ENCODE assay signal across 8 mouse cellular contexts in genomic region chr4:135946659-135947301, GRCm38 (mm10). TPM values are rescaled to one million over a fixed set of nuclear protein-coding genes. Genes with fewer than 3 reads are reported as not detected.
DNase-seq lines count a peak whose midpoint lies in the region; ATAC-seq lines count a peak whose summit lies in the region.

No protein-coding gene starts in this region.

- peak overlapping the region; percentile 34; the same call in 1 of the 2 replicates for H3K27ac ChIP-seq in embryonic facial prominence, embryonic 13.5 days
- peak overlapping the region; percentile 76 for H3K27ac ChIP-seq in intestine, embryonic 15.5 days
- peak overlapping the region; percentile 58 for H3K27ac ChIP-seq in midbrain, embryonic 14.5 days (replicated peaks; ENCODE audit: low read depth, low read length)

- H3K9ac ChIP-seq in embryonic facial prominence, embryonic 13.5 days, result peak overlapping the region; percentile 80
- H3K9ac ChIP-seq in intestine, embryonic 15.5 days, result peak overlapping the region; percentile 88
- H3K9ac ChIP-seq in midbrain, embryonic 14.5 days (replicated peaks; ENCODE audit: low read length), result peak overlapping the region; percentile 68

- peak overlapping the region; percentile 81 for H3K4me2 ChIP-seq in embryonic facial prominence, embryonic 13.5 days
- peak overlapping the region; percentile 77 for H3K4me2 ChIP-seq in intestine, embryonic 15.5 days (replicated peaks)
- H3K4me2 ChIP-seq in midbrain, embryonic 14.5 days (ENCODE audit: low read length), result peak overlapping the region; percentile 65

- DNase-seq in cerebellum, postnatal 10 days, result peak; percentile 61 to 68
- no peak for DNase-seq in cerebellum, adult 9-11 months
- DNase-seq in 3T3-L1 (ENCODE audit: low read depth, low spot score), result peak; percentile 46
- peak; percentile 37 for DNase-seq in midbrain, embryonic 14.5 days
- no peak for DNase-seq in left cerebral cortex, postnatal 14 days (ENCODE audit: low spot score in 2 of 2)

- no peaks in the 10 kb centered on the region for H3K9me3 ChIP-seq in embryonic facial prominence, embryonic 13.5 days
- no peaks in the 10 kb centered on the region for H3K9me3 ChIP-seq in intestine, embryonic 15.5 days
- no peaks in the 10 kb centered on the region for H3K9me3 ChIP-seq in midbrain, embryonic 14.5 days (ENCODE audit: control insufficient read depth, low read length)

- ATAC-seq in embryonic facial prominence, embryonic 13.5 days (ENCODE audit: insufficient number of reproducible peaks, insufficient read depth, low FRiP score, low TSS enrichment, low read depth), result 0 out of 2 replicates have a peak, but pooled peaks have one; percentile 15
- ATAC-seq in intestine, embryonic 15.5 days, result peak; percentile 47
- ATAC-seq in midbrain, embryonic 14.5 days (ENCODE audit: low FRiP score, low TSS enrichment), result peak; percentile 62; the same call in 1 of the 2 replicates
- ATAC-seq in activated CD4-positive, CD25-positive, alpha-beta regulatory T cell, adult 4 months, result no peak

- H3K36me3 ChIP-seq in embryonic facial prominence, embryonic 13.5 days, result peaks cover 15% of the 10 kb centered on the region
- H3K36me3 ChIP-seq in intestine, embryonic 15.5 days, result peaks cover 5% of the 10 kb centered on the region
- peaks cover 9% of the 10 kb centered on the region for H3K36me3 ChIP-seq in midbrain, embryonic 14.5 days (ENCODE audit: control insufficient read depth, insufficient read depth, low read length)

- intact Hi-C loops in left cerebral cortex, postnatal 14 days (cut with DNase I), result no loop called here

- H3K27me3 ChIP-seq in embryonic facial prominence, embryonic 13.5 days, result no peaks in the 10 kb centered on the region
- H3K27me3 ChIP-seq in intestine, embryonic 15.5 days (replicated peaks), result no peaks in the 10 kb centered on the region
- H3K27me3 ChIP-seq in midbrain, embryonic 14.5 days (ENCODE audit: control insufficient read depth, insufficient read depth, low read length), result no peaks in the 10 kb centered on the region

- H3K4me1 ChIP-seq in embryonic facial prominence, embryonic 13.5 days, result peaks cover 15% of the 10 kb centered on the region
- peaks cover 7% of the 10 kb centered on the region for H3K4me1 ChIP-seq in intestine, embryonic 15.5 days (replicated peaks)
- no peaks in the 10 kb centered on the region for H3K4me1 ChIP-seq in midbrain, embryonic 14.5 days (ENCODE audit: control insufficient read depth, insufficient read depth, low read length)

- peak overlapping the region; percentile 84 for H3K4me3 ChIP-seq in embryonic facial prominence, embryonic 13.5 days
- peak overlapping the region; percentile 88 for H3K4me3 ChIP-seq in intestine, embryonic 15.5 days (replicated peaks)
- peak overlapping the region; percentile 72 for H3K4me3 ChIP-seq in midbrain, embryonic 14.5 days (replicated peaks; ENCODE audit: low read depth, low read length)

- 1% methylated on average over 28 of the region's 28 CpGs for WGBS in embryonic facial prominence, embryonic 13.5 days
- WGBS in intestine, embryonic 15.5 days, result 1% methylated on average over 28 of the region's 28 CpGs
- 2% methylated on average over 28 of the region's 28 CpGs for WGBS in midbrain, embryonic 14.5 days

RNA-seq across cellular contexts. Expression of gene Hmgcl, which starts 0.5 kb away (rescaled TPM):
- 80.3 and 82.0 TPM in 2 replicates for polyA plus RNA-seq in embryonic facial prominence, embryonic 13.5 days (2015; fragmentation: Nextera tagmentation; extraction: Ambion mirVana)
- polyA plus RNA-seq in intestine, embryonic 15.5 days (2015; fragmentation: Nextera tagmentation; extraction: Ambion mirVana), result 105 and 113 TPM in 2 replicates
- 57.6 and 61.0 TPM in 2 replicates for polyA plus RNA-seq in midbrain, embryonic 14.5 days (2014; fragmentation: Nextera tagmentation; extraction: Ambion mirVana)
- 10 to 100 TPM; 28.3 to 30.9 TPM for total RNA-seq in left cerebral cortex, postnatal 14 days (2021)
- 10 to 100 TPM; 73.0 to 74.3 TPM for polyA plus RNA-seq in activated CD4-positive, CD25-positive, alpha-beta regulatory T cell, adult 4 months (2017; shearing (Covaris generic))

RNA-seq across cellular contexts. Expression of gene Gale, which starts 16.7 kb away (rescaled TPM):
- 34.6 and 38.5 TPM in 2 replicates for polyA plus RNA-seq in embryonic facial prominence, embryonic 13.5 days (2015; fragmentation: Nextera tagmentation; extraction: Ambion mirVana)
- polyA plus RNA-seq in intestine, embryonic 15.5 days (2015; fragmentation: Nextera tagmentation; extraction: Ambion mirVana), result 82.5 and 108 TPM in 2 replicates
- 31.8 and 42.5 TPM in 2 replicates for polyA plus RNA-seq in midbrain, embryonic 14.5 days (2014; fragmentation: Nextera tagmentation; extraction: Ambion mirVana)
- 10 to 100 TPM; 26.2 to 31.6 TPM for total RNA-seq in left cerebral cortex, postnatal 14 days (2021)
- 10 to 100 TPM; 14.3 to 22.8 TPM for polyA plus RNA-seq in activated CD4-positive, CD25-positive, alpha-beta regulatory T cell, adult 4 months (2017; shearing (Covaris generic))

RNA-seq across cellular contexts. Expression of gene Lypla2, which starts 25.6 kb away (rescaled TPM):
- 105 and 117 TPM in 2 replicates for polyA plus RNA-seq in embryonic facial prominence, embryonic 13.5 days (2015; fragmentation: Nextera tagmentation; extraction: Ambion mirVana)
- polyA plus RNA-seq in intestine, embryonic 15.5 days (2015; fragmentation: Nextera tagmentation; extraction: Ambion mirVana), result 99.4 and 108 TPM in 2 replicates
- polyA plus RNA-seq in midbrain, embryonic 14.5 days (2014; fragmentation: Nextera tagmentation; extraction: Ambion mirVana), result 201 and 236 TPM in 2 replicates
- total RNA-seq in left cerebral cortex, postnatal 14 days (2021), result 10 to 100 TPM; 82.2 to 91.6 TPM
- polyA plus RNA-seq in activated CD4-positive, CD25-positive, alpha-beta regulatory T cell, adult 4 months (2017; shearing (Covaris generic)), result 10 to 100 TPM; 80.4 to 88.8 TPM

RNA-seq across cellular contexts. Expression of gene Fuca1, which starts 26.2 kb away (rescaled TPM):
- 66.6 and 75.1 TPM in 2 replicates for polyA plus RNA-seq in embryonic facial prominence, embryonic 13.5 days (2015; fragmentation: Nextera tagmentation; extraction: Ambion mirVana)
- polyA plus RNA-seq in intestine, embryonic 15.5 days (2015; fragmentation: Nextera tagmentation; extraction: Ambion mirVana), result 134 and 154 TPM in 2 replicates
- polyA plus RNA-seq in midbrain, embryonic 14.5 days (2014; fragmentation: Nextera tagmentation; extraction: Ambion mirVana), result 57.4 and 62.7 TPM in 2 replicates
- total RNA-seq in left cerebral cortex, postnatal 14 days (2021), result 10 to 100 TPM; 34.0 to 39.0 TPM
- 10 to 100 TPM; 74.0 to 98.1 TPM for polyA plus RNA-seq in activated CD4-positive, CD25-positive, alpha-beta regulatory T cell, adult 4 months (2017; shearing (Covaris generic))

RNA-seq across cellular contexts. Expression of gene Pithd1, which starts 40.3 kb away (rescaled TPM):
- polyA plus RNA-seq in embryonic facial prominence, embryonic 13.5 days (2015; fragmentation: Nextera tagmentation; extraction: Ambion mirVana), result 59.5 and 59.9 TPM in 2 replicates
- polyA plus RNA-seq in intestine, embryonic 15.5 days (2015; fragmentation: Nextera tagmentation; extraction: Ambion mirVana), result 51.6 TPM in 2 replicates
- 62.6 and 70.0 TPM in 2 replicates for polyA plus RNA-seq in midbrain, embryonic 14.5 days (2014; fragmentation: Nextera tagmentation; extraction: Ambion mirVana)
- 10 to 100 TPM; 71.5 to 72.5 TPM for total RNA-seq in left cerebral cortex, postnatal 14 days (2021)
- 1 to 10 TPM; 7.7 to 8.8 TPM for polyA plus RNA-seq in activated CD4-positive, CD25-positive, alpha-beta regulatory T cell, adult 4 months (2017; shearing (Covaris generic))

Comparison
In these comparisons a context has a peak if more than half of its experiments do, and no peak if none do; other contexts are left out.
1. DNase-seq: peak in cerebellum, postnatal 10 days (2 of 2), 3T3-L1 (single experiment) and midbrain, embryonic 14.5 days (single experiment); none in cerebellum, adult 9-11 months (single experiment) and left cerebral cortex, postnatal 14 days (0 of 2).
2. Peak in every context shown above with its lines, with median percentiles within 50 percentile points of each other: H3K27ac ChIP-seq, H3K4me2 ChIP-seq, H3K4me3 ChIP-seq and H3K9ac ChIP-seq.